Comparison of ENCODE assay signal across 9 mouse cellular contexts in genomic region chr1:119420984-119421575, GRCm38 (mm10). TPM values are rescaled to one million over a fixed set of nuclear protein-coding genes. Genes with fewer than 3 reads are reported as not detected.
DNase-seq lines count a peak whose midpoint lies in the region; ATAC-seq lines count a peak whose summit lies in the region.
"Had no signal": no experiment of that assay in that cellular context is flagged by ENCODE, and none has a peak within 500 bp of the region (broad histone marks: within the 10 kb centered on the region; RNA-seq: fewer than 3 reads in every experiment).

No protein-coding gene starts in this region.

- no peaks in the 10 kb centered on the region for H3K9me3 ChIP-seq in forebrain, embryonic 11.5 days (ENCODE audit: control insufficient read depth, low read length)
- no peaks in the 10 kb centered on the region for H3K9me3 ChIP-seq in hindbrain, embryonic 15.5 days
- H3K9me3 ChIP-seq in liver, embryonic 16.5 days (replicated peaks; ENCODE audit: control insufficient read depth, low read length) = no peaks in the 10 kb centered on the region

- H3K9ac ChIP-seq in forebrain, embryonic 11.5 days (ENCODE audit: low read length) = peak overlapping the region; percentile 64
- H3K9ac ChIP-seq in hindbrain, embryonic 15.5 days = peak overlapping the region; percentile 51
- no peak overlapping the region for H3K9ac ChIP-seq in liver, embryonic 16.5 days (ENCODE audit: low read depth, low read length)

- no peak overlapping the region for H3K27ac ChIP-seq in forebrain, embryonic 11.5 days (ENCODE audit: low read depth, low read length)
- peak overlapping the region; percentile 70 for H3K27ac ChIP-seq in hindbrain, embryonic 15.5 days (replicated peaks)
- no peak overlapping the region for H3K27ac ChIP-seq in liver, embryonic 16.5 days (ENCODE audit: low read length)

- peaks cover 64% of the 10 kb centered on the region for H3K27me3 ChIP-seq in forebrain, embryonic 11.5 days (ENCODE audit: control insufficient read depth, insufficient read depth, low read length)
- H3K27me3 ChIP-seq in hindbrain, embryonic 15.5 days = peaks cover 62% of the 10 kb centered on the region
- peaks cover 77% of the 10 kb centered on the region for H3K27me3 ChIP-seq in liver, embryonic 16.5 days (ENCODE audit: control insufficient read depth, insufficient read depth, low read depth, low read length)

- peak overlapping the region; percentile 96 for H3K4me2 ChIP-seq in forebrain, embryonic 11.5 days (ENCODE audit: low read depth, low read length, severe bottlenecking)
- peak overlapping the region; percentile 85 for H3K4me2 ChIP-seq in hindbrain, embryonic 15.5 days
- H3K4me2 ChIP-seq in liver, embryonic 16.5 days (ENCODE audit: low read depth, low read length) = peak overlapping the region; percentile 73

- ATAC-seq in forebrain, embryonic 11.5 days (replicated peaks; ENCODE audit: low FRiP score) = peak; percentile 51
- ATAC-seq in hindbrain, embryonic 15.5 days (ENCODE audit: low FRiP score, low read depth) = peak; percentile 35; the same call in 1 of the 2 replicates
- ATAC-seq in liver, embryonic 16.5 days (ENCODE audit: low read depth) = peak; percentile 40

- H3K4me3 ChIP-seq in forebrain, embryonic 11.5 days (ENCODE audit: low read depth, low read length) = peak overlapping the region; percentile 54
- peak overlapping the region; percentile 51 for H3K4me3 ChIP-seq in hindbrain, embryonic 15.5 days
- H3K4me3 ChIP-seq in liver, embryonic 16.5 days (ENCODE audit: low read depth, low read length) = peak overlapping the region; percentile 54

- DNase-seq in heart, adult 18-20 months = peak; percentile 32 to 41
- no peak for DNase-seq in heart, adult 8-10 months (ENCODE audit: low spot score)
- DNase-seq in ZHBTc4 (ENCODE audit: low read depth, low spot score) = peak; percentile 63
- peak; percentile 75 for DNase-seq in forebrain, embryonic 11.5 days (ENCODE audit: low spot score)
- peak; percentile 59 for DNase-seq in retina, postnatal 1 day
- DNase-seq in left cerebral cortex, postnatal 14 days (ENCODE audit: low spot score in 2 of 2) = no peak

- intact Hi-C loops in left cerebral cortex, postnatal 14 days (cut with DNase I) = loop anchor here (5.0 kb wide), 2 partner anchors 34 to 164 kb away; no protein-coding TSS in a partner anchor

- under 1% methylated on average over 49 of the region's 78 CpGs for WGBS in forebrain, embryonic 11.5 days
- WGBS in hindbrain, embryonic 15.5 days = 1% methylated on average over 23 of the region's 78 CpGs
- WGBS in liver, embryonic 16.5 days (ENCODE audit: insufficient replicate concordance) = under 1% methylated on average over 27 of the region's 78 CpGs

- H3K36me3 ChIP-seq in forebrain, embryonic 11.5 days (ENCODE audit: control insufficient read depth, insufficient read depth, low read length) = no peaks in the 10 kb centered on the region
- no peaks in the 10 kb centered on the region for H3K36me3 ChIP-seq in hindbrain, embryonic 15.5 days
- no peaks in the 10 kb centered on the region for H3K36me3 ChIP-seq in liver, embryonic 16.5 days (ENCODE audit: control insufficient read depth, insufficient read depth)

- peaks cover 9% of the 10 kb centered on the region; the same call in 1 of the 2 replicates for H3K4me1 ChIP-seq in forebrain, embryonic 11.5 days (replicated peaks; ENCODE audit: control insufficient read depth, insufficient read depth, low read length)
- H3K4me1 ChIP-seq in hindbrain, embryonic 15.5 days (replicated peaks) = peaks cover 66% of the 10 kb centered on the region
- peaks cover 2% of the 10 kb centered on the region; the same call in 1 of the 2 replicates for H3K4me1 ChIP-seq in liver, embryonic 16.5 days (ENCODE audit: control insufficient read depth, low read depth, low read length)

RNA-seq across cellular contexts. Expression of gene Inhbb, which starts 1.0 kb away (rescaled TPM):
- 1 to 10 TPM; 1.2 to 1.4 TPM for total RNA-seq in heart, adult 18-20 months (2021)
- total RNA-seq in heart, adult 8-10 months (2022) = 1 to 10 TPM in 3 of 4 experiments, under 1 TPM in 1; 0.60 to 2.3 (median 1.1) TPM
- polyA plus RNA-seq in forebrain, embryonic 11.5 days (2014; fragmentation: Nextera tagmentation; extraction: Ambion mirVana) = 0.63 and 0.81 TPM in 2 replicates
- polyA plus RNA-seq in hindbrain, embryonic 15.5 days (2015; fragmentation: Nextera tagmentation; extraction: Ambion mirVana) = 2.2 and 3.0 TPM in 2 replicates
- polyA plus RNA-seq in liver, embryonic 16.5 days (2015; fragmentation: Nextera tagmentation; extraction: Ambion mirVana) = 0.09 and 0.11 TPM in 2 replicates
- total RNA-seq in left cerebral cortex, postnatal 14 days (2021) = 1 to 10 TPM; 6.1 to 6.2 TPM
- total RNA-seq: MEL had no signal

Comparison
In these comparisons a context has a peak if more than half of its experiments do, and no peak if none do; other contexts are left out.
1. DNase-seq: peak in heart, adult 18-20 months (2 of 2), ZHBTc4 (single experiment), forebrain, embryonic 11.5 days (single experiment) and retina, postnatal 1 day (single experiment); none in heart, adult 8-10 months (single experiment) and left cerebral cortex, postnatal 14 days (0 of 2).
2. Peak in every context shown above with its lines, with median percentiles within 50 percentile points of each other: ATAC-seq, H3K4me2 ChIP-seq and H3K4me3 ChIP-seq.